Mouse (Mus musculus) embryonic stem cell, embryonic (primary cell): ENCODE measurements around the gene Spns2.

Experiments
- CTCF ChIA-PET, 4 experiments: fragments of 300-600 bp in 2 of 4; fragments of 350-600 bp in 2 of 4; sonication (Branson Sonifier 250); formaldehyde crosslinking; loops; one replicate each; lab custom pipeline; 2022; ENCODE audit warnings: inconsistent platforms in 2 of 4; lab: Charles Lee
- POLR2A ChIA-PET, 4 experiments: fragments of 300-600 bp in 2 of 4; fragments of 350-600 bp in 2 of 4; sonication (Branson Sonifier 250); formaldehyde crosslinking; loops; one replicate each; lab custom pipeline; 2022; ENCODE audit warnings: antibody characterized with exemption in 4 of 4, inconsistent platforms in 1 of 4; lab: Charles Lee

The Spns2 gene

DNA sequence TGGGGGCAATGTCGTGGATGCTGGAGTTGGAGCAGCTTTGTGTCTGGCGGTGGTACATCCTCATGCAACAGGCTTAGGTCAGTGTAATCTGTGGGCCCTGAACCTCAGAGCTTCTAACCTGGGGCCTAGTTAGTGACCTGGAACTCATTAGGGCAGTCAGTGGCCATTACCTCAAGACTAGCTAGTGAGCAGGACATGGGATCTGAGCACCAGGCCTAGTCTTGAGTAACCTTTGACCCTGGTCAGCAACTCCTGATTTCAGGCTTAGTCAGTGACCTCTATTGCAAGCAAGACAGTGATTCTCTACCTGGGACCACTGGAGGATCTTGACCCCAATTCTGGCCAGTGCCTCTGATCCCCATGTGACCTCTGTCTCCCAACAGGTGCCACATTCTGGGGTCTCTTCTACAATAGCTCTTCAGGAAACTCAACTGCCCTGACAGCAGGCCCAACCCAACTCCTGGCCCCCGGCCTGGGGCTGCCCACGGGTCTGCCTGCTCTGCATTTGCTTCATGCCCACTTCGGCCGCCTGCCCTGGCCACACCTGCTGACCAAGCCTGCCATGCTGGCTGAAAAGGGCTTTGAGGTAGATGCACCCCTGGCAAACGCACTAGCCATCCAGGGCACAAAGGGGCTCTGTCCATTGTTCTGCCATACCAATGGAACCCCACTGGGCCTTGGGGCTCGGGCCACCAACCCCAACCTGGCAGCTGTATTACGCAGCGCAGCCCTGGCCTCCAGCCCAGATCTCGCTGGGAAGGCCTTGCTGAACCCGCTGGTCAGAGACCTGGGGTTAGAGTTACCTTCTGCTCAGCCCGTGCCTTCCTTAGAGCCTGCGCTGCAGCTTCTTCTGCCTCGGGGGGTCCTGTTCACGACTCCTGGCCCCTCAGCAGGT is 52.7 kb downstream of the Spns2 start:
- ChIA-PET CTCF (interaction anchor here in 3 of 4 experiments (1.3 to 4.5 kb wide), 5 partner anchors 26 to 94 kb away, joined by 3 to 43 read pairs (median 8); partner anchors contain the start of gene Smtnl2 (in 1 of the 3)), POLR2A (interaction anchor here in 3 of 4 experiments (0.8 to 2.2 kb wide), 6 partner anchors 9 to 224 kb away, joined by 3 to 13 read pairs (median 4); no protein-coding TSS in a partner anchor)

DNA sequence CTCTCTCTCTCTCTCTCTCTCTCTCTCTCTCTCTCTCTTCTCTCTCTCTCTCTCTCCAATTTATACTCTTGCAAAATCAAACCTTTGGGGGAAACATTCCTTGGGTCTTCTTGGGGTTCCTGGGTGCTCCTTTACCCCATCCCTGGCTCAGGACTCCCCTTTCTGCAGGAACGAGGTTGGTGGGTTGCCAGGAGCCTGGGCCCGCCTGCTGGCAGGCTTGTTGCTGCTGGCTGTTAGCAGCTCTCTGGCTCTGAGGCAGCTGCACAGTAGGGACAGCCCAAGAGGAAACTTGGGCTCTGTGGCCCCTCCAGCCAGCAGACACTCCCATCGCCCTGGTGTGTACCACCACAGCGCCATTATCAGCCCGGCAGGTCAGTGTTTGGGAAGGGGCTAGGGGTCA is 53.4 kb downstream of the Spns2 start:
- POLR2A ChIA-PET = interaction anchor here in 3 of 4 experiments (0.8 to 2.2 kb wide), 15 partner anchors 8 to 223 kb away, joined by 3 to 13 read pairs (median 4); no protein-coding TSS in a partner anchor
- CTCF ChIA-PET = interaction anchor here (0.7 to 4.5 kb wide), 13 partner anchors 25 to 215 kb away, joined by 3 to 43 read pairs (median 5); partner anchors contain the start of gene Smtnl2 (in 1 of the 4)

DNA sequence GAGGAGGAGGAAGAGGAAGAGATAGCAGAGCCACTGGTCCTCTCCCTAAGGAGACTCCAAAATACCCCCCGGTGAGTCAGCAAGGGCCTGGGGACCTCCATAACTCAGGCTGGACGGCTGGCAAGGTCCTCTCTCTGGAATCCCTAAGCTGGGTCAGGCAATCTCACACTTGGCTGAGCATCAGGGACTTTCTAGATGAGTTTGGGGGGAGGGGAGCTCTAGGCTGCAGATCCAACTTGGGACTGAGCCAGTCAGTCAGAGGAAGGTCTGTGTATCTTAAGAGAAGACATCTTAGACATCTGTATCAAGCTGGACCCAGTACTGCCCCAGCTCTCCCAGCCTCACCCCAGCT is 54.0 kb downstream of the Spns2 start:
- ChIA-PET CTCF (interaction anchor here (0.7 to 4.5 kb wide), 21 partner anchors 25 to 581 kb away, joined by 3 to 43 read pairs (median 4); partner anchors contain the start of gene Smtnl2 (in 1 of the 4)), POLR2A (interaction anchor here in 3 of 4 experiments (0.7 to 2.2 kb wide), 29 partner anchors 9 to 265 kb away, joined by 3 to 13 read pairs (median 4); partner anchors contain the start of genes 4933427D14Rik (in 1 of the 3), Gm43951 (in 1 of the 3), Smtnl2 (in 1 of the 3) and Txndc17 (in 1 of the 3))

DNA sequence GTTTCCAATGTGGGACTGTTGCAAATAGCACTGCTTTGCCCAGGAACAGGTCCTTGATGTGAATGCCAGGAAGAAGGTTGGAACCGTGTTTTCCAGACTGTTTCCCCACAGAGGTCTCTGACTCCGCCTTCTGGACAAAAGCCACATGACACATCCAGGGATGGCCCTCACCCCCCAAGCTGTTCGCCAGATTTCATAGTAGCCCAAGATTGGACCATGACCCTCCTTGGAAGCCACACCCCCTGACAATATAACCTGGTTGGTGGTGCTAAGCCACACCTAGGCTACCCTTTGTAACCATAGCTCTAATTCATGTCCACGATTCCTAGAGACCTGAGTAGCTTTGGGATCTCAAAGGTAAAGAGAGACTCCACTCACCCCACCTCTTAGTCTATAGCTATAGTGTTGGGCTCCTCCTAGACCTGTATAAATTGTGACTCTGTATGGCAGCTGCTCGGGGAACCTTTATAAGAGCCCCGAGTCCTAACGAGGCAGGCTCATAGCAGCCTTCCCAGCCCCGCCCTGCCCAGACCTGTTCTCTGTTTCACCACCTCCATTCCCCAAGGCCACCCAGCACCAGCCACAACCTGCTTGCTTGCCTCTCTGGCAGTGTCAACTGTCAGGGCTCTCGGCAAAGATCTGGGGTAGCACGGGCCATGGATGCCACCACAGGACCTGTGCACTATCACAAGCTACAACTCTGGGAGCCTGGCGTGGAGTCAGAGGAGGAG is 54.6 kb downstream of the Spns2 start, which contains the start of gene Ggt6:
Gene Ggt6, plus strand, starts transcription at position 564 of the 731 bp plus-strand sequence.
- ChIA-PET CTCF (interaction anchor here (0.5 to 4.5 kb wide), 29 partner anchors 10 to 580 kb away, joined by 3 to 43 read pairs (median 4); partner anchors contain the start of gene Smtnl2 (in 1 of the 4)), POLR2A (interaction anchor here in 3 of 4 experiments (0.7 to 2.2 kb wide), 32 partner anchors 9 to 265 kb away, joined by 3 to 13 read pairs (median 4); partner anchors contain the start of genes 4933427D14Rik (in 1 of the 3), Gm43951 (in 1 of the 3), Smtnl2 (in 1 of the 3) and Spns2 (in 1 of the 3))

DNA sequence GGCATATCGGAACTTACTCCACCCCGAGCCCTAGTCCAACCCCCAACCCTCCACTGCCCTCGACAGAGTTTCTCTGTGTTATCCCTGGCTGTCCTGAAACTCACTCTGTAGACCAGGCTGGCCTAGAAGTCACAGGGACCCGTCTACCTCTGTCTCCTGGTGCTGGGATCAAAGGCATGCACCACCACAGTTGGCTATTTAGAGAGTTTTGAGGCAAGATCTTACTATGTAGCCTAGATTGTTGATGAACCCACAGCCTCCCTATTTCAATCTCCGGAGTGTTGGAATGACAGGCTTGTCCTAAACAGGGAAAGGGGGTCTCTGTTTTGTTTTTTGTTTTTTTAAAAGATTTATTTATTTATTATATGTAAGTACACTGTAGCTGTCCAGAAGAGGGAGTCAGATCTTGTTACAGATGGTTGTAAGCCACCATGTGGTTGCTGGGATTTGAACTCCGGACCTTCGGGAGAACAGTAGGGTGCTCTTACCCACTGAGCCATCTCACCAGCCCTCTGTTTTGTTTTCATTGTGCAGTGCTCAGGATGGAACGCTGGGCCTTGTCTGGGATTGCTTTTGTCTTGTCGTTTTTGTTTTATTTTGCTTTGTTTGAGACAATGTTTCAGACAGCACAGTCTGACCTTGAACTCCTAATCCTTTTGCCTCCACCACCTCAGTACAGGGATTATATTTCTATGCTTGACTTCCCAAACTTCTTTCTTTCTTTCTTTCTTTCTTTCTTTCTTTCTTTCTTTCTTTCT is 59.2 kb downstream of the Spns2 start:
- ChIA-PET CTCF (interaction anchor here (0.5 to 3.3 kb wide), 36 partner anchors 14 to 209 kb away, joined by 3 to 67 read pairs (median 8); partner anchors contain the start of genes Smtnl2 (in 2 of the 4), Tekt1 (in 2 of the 4) and Fbxo39 (in 1 of the 4)), POLR2A (interaction anchor here in 3 of 4 experiments (0.9 to 1.4 kb wide), 10 partner anchors 12 to 206 kb away, joined by 3 to 11 read pairs (median 3); no protein-coding TSS in a partner anchor)

DNA sequence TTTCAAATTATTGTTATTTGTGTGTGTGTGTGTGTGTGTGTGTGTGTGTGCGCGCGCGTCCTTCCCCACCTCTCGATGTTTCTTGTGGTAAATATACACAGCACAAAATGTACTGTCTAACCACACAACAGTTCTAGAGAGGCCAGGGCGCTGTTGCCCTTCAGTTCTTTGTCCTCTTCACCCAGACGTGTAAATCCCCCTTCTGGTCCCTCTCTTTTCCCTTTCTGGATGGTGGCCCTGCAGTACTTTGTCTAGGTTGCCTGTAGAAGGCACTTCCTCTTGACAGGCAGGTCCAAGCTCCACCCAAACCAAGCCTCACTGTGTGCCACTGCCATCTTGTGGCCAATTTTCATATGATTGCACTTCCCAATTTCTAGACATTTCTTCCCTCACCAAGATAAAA is 60.4 kb downstream of the Spns2 start:
- ChIA-PET CTCF (interaction anchor here (0.5 to 3.3 kb wide), 77 partner anchors 9 to 552 kb away, joined by 3 to 67 read pairs (median 4); partner anchors contain the start of genes Smtnl2 (in 3 of the 4), Tekt1 (in 2 of the 4), Fbxo39 (in 1 of the 4) and Gm43951 (in 1 of the 4)), POLR2A (interaction anchor here (0.5 to 1.6 kb wide), 28 partner anchors 9 to 222 kb away, joined by 3 to 11 read pairs (median 4); partner anchors contain the start of genes 4933427D14Rik (in 1 of the 4), Gm43951 (in 1 of the 4), Smtnl2 (in 1 of the 4) and Txndc17 (in 1 of the 4))

DNA sequence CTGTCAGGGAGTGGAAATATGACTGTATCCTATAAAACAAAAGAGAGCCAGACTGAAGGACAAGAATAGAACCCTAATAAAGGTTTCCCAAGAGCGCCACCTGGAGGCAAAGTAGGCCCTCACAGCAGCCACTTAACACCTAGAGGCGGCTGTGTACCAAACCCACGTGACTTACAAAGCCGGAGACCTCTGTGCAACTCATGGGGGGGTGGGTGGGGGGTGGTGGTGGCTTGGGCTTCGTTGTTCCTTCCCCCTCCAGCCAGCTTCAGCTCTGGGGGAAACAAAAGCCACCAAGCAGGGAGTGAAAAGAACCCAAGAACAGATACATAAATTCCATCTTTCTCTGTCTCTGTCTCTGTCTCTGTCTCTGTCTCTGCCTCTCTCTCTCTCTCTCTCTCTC is 61.0 kb downstream of the Spns2 start:
- ChIA-PET POLR2A (interaction anchor here in 3 of 4 experiments (0.5 to 1.6 kb wide), 15 partner anchors 8 to 109 kb away, joined by 3 to 11 read pairs (median 4); partner anchors contain the start of gene Smtnl2 (in 1 of the 3)), CTCF (interaction anchor here (0.5 to 3.3 kb wide), 69 partner anchors 9 to 386 kb away, joined by 3 to 67 read pairs (median 5); partner anchors contain the start of genes Smtnl2 (in 3 of the 4), Tekt1 (in 2 of the 4), Fbxo39 (in 1 of the 4) and Gm43951 (in 1 of the 4))

DNA sequence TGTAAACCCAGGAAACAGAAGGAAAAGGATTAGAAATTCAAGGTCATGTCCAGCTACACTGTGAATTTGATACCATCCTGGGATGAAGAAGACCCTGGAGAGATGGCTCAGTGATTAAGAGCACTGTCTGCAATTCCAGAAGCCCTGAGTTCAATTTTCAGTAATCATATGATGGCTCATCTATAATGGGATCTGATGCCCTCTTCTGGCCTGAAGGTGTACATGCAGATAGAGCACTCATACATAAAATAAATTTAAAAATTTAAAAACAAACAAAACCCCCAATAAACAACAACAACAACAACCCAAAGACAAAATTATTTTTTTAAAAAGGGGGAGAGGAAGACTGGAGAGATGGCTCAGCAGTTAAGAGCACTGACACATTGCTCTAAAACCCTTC is 62.8 kb downstream of the Spns2 start:
- POLR2A ChIA-PET = interaction anchor here in 2 of 4 experiments (1.1 to 1.2 kb wide), 5 partner anchors 12 to 74 kb away, joined by 3 to 5 read pairs (median 3); no protein-coding TSS in a partner anchor
- CTCF ChIA-PET = interaction anchor here in 3 of 4 experiments (0.8 to 4.0 kb wide), 10 partner anchors 16 to 206 kb away, joined by 3 to 47 read pairs (median 6); partner anchors contain the start of gene Smtnl2 (in 1 of the 3)

DNA sequence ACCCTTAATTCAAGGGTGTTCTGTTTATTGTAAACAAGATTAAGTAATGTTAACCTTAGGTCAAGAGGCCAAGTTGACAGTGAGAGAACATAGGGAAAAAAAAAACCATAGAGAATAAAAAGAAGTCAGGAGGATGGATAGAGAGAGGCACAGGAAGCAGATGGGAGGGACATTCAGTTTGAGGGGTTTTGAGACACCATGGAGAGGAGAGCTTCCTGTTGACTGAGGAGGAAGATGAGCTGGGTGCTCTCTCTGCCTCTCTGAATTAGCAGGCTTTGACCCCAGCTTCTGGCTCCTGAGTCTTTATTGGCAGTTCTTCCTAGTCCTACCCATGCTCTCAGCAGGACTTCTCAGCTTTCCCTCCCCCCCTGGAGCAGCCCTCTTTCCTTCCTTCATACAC is 64.5 kb downstream of the Spns2 start:
- CTCF ChIA-PET = interaction anchor here in 3 of 4 experiments (0.8 to 4.0 kb wide), 8 partner anchors 14 to 204 kb away, joined by 3 to 47 read pairs (median 6); partner anchors contain the start of gene Smtnl2 (in 1 of the 3)
- POLR2A ChIA-PET = interaction anchor here (0.5 to 2.4 kb wide), 9 partner anchors 8 to 138 kb away, joined by 3 to 8 read pairs (median 4); partner anchors contain the start of gene Smtnl2 (in 1 of the 4)

DNA sequence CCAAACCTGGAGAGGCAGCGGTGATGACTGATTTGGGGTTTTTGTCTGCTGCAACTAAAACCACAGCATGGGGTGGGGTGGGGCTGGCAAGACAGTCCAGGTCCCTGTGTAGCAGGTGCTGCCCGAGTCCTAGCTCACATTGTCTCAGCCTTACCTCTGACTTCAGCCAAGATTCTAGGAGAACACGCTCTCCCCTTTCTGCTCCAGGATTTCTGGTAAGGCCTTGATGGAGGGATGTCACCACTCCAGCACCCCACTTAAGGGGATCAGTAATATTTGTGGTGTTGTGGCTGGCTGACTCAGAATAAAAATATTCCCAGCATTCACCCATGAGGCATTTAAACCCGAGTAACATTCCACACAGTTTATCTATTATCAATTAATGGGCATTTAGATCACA is 66.0 kb downstream of the Spns2 start:
- ChIA-PET CTCF (interaction anchor here in 2 of 4 experiments (0.7 to 2.0 kb wide), 5 partner anchors 13 to 81 kb away, joined by 3 to 7 read pairs (median 5); partner anchors contain the start of gene Smtnl2 (in 1 of the 2)), POLR2A (interaction anchor here in 3 of 4 experiments (0.6 to 2.8 kb wide), 8 partner anchors 10 to 1777 kb away, joined by 3 to 19 read pairs (median 4); partner anchors contain the start of gene Smtnl2 (in 2 of the 3))

DNA sequence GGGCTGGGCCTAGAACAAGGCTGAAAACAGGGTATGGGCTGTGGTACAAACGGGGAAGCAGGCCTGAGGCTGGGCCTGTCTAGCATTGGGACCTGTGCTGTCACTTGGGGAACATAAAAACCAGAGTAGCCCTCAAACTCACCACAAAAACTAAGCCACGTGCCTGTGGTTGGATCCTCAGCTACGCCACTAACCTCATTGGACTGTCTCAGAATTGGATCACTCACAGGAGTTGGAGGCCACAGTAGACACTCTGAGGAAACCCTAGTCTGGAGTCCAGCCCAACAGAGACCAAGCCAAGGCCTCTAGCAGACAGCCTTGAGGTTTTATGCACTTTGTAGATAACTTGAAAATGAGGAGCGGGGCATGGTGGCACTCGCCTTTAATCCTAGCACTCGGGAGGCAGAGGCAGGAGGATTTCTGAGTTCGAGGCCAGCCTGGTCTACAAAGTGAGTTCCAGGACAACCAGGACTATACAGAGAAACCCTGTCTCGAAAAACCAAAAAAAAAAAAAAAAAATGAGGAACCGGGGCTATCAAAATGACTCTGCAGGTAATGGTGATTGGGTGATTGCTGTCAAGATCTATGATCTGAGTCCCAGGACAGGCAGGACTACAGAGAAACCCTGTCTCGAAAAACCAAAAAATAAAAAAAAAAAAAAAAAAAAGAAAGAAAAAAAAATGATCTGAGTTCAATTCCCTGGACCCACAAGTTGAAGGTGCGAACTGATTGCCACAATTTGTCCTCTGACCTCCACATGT is 68.0 kb downstream of the Spns2 start:
- ChIA-PET CTCF (interaction anchor here in 3 of 4 experiments (0.7 to 2.2 kb wide), 8 partner anchors 11 to 809 kb away, joined by 3 to 7 read pairs (median 4); partner anchors contain the start of gene Smtnl2 (in 1 of the 3)), POLR2A (interaction anchor here in 3 of 4 experiments (0.6 to 2.8 kb wide), 8 partner anchors 10 to 65 kb away, joined by 3 to 19 read pairs (median 3); partner anchors contain the start of gene Smtnl2 (in 3 of the 3))

DNA sequence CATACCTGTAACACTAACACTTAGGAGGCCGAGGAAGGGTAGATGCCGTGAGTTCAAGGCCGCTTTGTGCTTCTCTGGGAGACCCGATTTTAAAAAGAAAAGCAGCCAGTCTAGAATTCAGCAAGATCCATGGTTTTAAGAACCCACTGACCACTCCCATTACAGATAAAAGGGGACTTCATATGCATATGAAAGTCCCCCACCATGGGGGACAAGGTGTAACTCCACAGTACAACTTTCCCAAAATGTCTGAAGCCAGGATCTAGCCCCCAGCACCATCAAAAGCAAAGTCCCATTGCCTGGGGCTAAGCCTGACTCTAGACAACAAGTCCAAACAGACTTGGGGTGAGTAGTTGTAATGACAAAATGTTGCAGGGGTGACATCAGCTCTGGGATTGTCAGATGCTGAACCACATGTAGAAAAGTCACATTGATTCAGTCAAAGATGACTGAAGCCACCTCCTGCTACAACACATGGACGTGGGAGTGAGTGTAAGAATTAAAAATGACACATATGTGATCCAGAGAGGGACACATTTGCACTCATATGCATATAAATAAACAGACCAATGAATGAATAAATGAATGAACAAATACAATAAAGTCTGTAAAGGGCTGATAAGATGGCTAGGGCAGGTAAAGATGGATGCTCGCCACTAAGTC is 69.1 kb downstream of the Spns2 start:
- ChIA-PET POLR2A (interaction anchor here in 3 of 4 experiments (0.6 to 3.6 kb wide), 17 partner anchors 9 to 148 kb away, joined by 3 to 32 read pairs (median 4); partner anchors contain the start of gene Smtnl2 (in 3 of the 3)), CTCF (interaction anchor here in 2 of 4 experiments (0.8 to 2.2 kb wide), 9 partner anchors 9 to 78 kb away, joined by 3 to 7 read pairs (median 4); partner anchors contain the start of gene Smtnl2 (in 1 of the 2))

DNA sequence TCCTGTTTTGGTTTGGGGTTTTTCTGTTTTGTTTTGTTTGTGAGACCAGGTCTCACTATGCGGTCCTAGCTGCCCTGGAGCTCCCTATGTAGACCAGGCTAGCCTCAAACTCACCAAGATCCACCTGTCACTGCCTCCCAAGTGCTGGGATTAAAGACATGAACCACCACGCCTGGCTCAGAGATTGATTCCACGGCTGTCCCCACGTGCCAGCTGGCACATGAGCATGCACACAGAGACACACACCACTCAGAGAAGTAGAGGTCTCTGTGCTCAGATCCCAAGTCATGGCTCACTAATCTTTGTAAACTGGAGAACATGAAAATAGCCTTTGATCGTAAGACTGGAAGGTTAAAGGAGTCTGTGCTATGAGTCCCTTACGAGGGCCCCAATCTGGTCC is 70.7 kb downstream of the Spns2 start:
- ChIA-PET CTCF (interaction anchor here in 2 of 4 experiments (1.0 to 1.8 kb wide), 4 partner anchors 8 to 11 kb away, joined by 3 to 6 read pairs (median 4); partner anchors contain the start of gene Smtnl2 (in 1 of the 2)), POLR2A (interaction anchor here in 3 of 4 experiments (0.7 to 3.6 kb wide), 15 partner anchors 8 to 85 kb away, joined by 3 to 32 read pairs (median 4); partner anchors contain the start of gene Smtnl2 (in 2 of the 3))

DNA sequence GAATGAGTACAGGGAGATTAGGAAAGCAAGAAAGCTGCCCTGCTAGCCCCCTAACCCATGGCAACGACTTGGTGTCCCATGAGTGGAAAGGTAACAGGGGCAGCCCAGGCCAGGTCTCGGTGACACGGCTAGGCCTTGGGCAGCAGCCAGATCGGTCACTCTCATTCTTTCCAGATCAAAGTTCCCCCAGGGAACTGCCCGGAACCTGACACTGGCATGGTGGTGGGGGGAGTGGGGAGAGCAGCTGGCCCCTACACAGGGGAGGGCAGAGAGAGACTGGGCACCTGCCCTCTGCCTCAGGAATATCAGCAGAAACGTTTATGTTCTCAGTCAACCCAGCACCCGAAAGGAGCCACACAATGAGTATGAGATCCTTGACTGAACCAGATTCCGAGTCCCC is 71.5 kb downstream of the Spns2 start:
- CTCF ChIA-PET = interaction anchor here in 1 of 4 experiments (1.0 to 1.8 kb wide), 4 partner anchors 10 to 76 kb away, joined by 3 to 6 read pairs (median 4); no protein-coding TSS in a partner anchor
- POLR2A ChIA-PET = interaction anchor here in 3 of 4 experiments (0.7 to 3.6 kb wide), 19 partner anchors 9 to 84 kb away, joined by 3 to 32 read pairs (median 4); partner anchors contain the start of genes Ggt6 (in 1 of the 3), Smtnl2 (in 1 of the 3) and Tekt1 (in 1 of the 3)
